Mouse (Mus musculus): ENCODE measurements around the gene Stra8.

- TF ChIP-seq CEBPB (IDR thresholded peaks at IDR 0.05; ENCODE audit: insufficient read depth, poor library complexity, severe bottlenecking) (no peak), E2F4 (IDR thresholded peaks at IDR 0.05; ENCODE audit: insufficient read depth) (no peak), POLR2AphosphoS2 (IDR thresholded peaks at IDR 0.05; ENCODE audit: insufficient read length, low read depth) (no peak), POLR2A (IDR thresholded peaks at IDR 0.05; ENCODE audit: insufficient read length, low read depth) (no peak), USF1 (IDR thresholded peaks at IDR 0.05; ENCODE audit: low read depth) (no peak), MYOG (IDR thresholded peaks at IDR 0.05; ENCODE audit: control insufficient read depth in 1 of 3, insufficient read depth in 1 of 3, insufficient read length in 2 of 3, low read depth in 2 of 3) (no peak)
These were observed 15.6 kb upstream of the Stra8 start for GRCm38 (mm10) chr6:34904361-34904760.

All from myocyte (in vitro differentiated cells).